Mouse (Mus musculus): ENCODE results near the gene Ecel1. TPM values are rescaled to one million over a fixed set of nuclear protein-coding genes. Genes with fewer than 3 reads are reported as not detected.

The Ecel1 gene
- total RNA-seq, 2 experiments from 2014 or later, result 1.9 to 7.0 TPM

DNA sequence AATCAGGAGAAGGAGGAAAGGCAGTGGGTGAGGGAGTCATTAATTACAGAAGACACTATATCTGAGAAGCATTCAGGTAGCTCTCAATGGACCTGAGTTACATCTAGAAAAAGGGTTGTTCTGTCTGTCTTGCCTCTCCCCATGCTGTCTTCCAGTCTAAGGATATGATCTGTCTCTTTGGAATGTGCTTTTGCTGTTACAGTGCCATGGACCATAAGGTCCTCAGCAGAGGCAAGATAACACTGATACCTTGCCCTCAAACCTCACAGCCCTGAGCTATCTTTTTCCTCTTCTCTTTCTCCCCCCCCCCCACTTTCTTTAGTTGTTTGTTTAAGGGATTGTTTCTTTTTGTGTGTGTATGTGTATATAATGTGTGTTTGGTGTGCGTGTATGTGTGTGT, 41.5 kb downstream of the Ecel1 start:
- intact Hi-C loops (cut with DNase I), result no loop called here
- DNase-seq (ENCODE audit: low spot score in 2 of 2), result no peak

DNA sequence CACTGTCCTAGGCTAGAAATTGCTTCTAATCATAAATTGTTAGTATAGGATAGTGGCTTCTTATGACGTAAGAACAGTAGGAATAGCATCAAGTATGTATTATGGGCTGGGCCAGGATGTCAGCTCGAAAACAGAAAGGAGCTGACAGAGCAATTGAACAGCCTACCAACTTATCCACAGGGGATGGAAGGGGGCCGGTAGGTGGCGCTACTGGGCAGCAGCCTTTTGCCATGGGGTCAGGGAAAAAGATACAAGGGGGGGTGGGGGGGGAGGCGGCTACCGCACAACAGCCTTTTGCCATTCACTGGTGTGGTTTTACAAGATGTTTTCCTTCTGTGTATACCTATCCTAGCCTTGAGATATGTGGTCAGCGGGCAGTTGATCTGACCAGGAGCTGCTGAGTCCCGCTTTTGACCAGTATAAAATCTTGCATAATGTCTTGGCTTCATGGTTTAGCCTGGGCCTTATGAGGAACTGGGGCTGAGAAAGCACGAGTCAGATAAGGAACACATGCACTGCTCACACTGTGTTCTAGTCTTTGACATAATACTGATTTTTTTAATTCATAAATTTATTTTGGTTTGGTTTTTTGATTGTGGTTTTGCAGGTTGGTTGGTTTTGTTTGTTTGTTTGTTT, 44.5 kb downstream of the Ecel1 start:
- peak in 1 of 2 experiments; percentile 20 for DNase-seq (ENCODE audit: low spot score in 2 of 2)
- intact Hi-C loops (cut with DNase I), result no loop called here

DNA sequence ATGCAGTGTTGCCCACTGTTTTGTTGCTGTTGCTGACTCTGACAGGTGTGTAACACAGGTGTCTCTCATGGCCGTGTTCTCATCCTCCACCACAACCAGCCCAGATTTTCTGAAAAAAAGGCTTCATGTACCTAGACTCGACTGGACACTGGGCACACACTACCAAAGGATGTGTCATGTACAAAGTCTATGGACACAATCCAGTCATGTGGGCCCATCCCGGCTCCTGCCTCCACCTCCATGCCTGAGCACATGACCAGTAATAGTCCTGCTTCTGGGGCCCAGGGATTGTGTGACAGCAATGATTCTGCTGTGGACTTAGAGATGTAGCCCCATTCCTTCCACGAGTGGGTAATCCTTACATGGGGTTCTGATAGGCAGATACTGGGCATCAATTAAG, 47.8 kb downstream of the Ecel1 start:
- no peak for DNase-seq (ENCODE audit: low spot score in 2 of 2)
- intact Hi-C loops (cut with DNase I), result no loop called here

DNA sequence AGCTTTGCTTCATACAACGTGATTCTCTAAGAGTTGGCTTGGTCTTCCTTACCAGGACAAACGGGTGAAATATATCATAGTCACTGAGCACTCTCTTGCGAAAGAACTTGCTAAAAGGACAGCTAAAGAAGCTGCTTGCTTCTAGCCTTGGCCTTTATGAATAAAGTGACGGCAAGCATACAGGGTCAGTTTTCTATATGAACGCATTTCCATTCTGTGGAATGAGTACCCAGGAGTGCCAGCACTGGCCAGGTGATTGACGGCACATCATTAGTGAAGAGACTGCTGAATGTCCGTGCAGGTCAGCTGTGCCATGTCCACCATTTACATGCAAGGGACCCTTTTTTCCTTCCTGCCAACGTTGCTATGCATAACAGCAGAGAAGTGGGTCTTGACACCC, 49.8 kb downstream of the Ecel1 start:
- intact Hi-C loops (cut with DNase I), result no loop called here

DNA sequence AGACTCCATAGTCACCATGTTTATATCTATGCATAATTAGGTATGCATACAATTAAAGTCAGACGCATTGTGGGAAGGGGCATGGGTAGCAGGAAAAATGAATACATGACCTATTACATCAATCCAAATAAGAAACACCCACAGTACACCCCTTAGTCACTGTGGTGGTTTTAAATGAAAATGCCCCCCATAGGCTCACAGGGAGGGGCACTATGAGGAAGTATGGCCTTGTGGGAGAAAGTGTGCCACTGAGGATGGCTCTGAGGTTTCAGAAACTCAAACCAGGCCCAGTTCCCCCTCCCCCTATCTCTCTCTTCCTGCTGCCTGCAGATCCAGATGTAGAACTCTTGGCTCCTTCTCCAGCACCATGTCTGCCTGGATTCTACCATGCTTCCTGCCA, 52.4 kb downstream of the Ecel1 start:
- intact Hi-C loops (cut with DNase I), result no loop called here
- DNase-seq (ENCODE audit: low spot score in 2 of 2), result no peak

More for the DNA sequence above, 49.8 kb downstream of the Ecel1 start:
- DNase-seq (ENCODE audit: low spot score in 2 of 2), result no peak

DNA sequence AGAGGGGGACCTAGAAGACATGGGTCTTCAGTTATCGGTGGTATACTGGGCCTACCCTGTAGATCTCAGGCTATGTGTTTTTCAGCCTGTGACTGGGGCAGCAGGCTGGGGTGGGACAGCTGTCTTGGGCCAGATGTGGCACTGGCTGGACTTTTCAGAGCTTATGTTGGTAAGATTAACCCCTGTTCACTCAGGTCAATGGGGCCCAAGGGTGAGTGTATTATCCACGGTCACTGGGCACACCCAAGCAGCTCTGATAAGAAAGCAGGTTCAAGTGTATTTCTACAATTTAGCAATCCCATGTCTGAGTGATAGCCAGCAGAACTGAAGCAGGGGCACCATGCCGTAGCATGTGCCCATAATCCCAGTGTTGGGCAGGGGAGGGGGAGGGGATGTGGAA, 54.2 kb downstream of the Ecel1 start:
- intact Hi-C loops (cut with DNase I), result no loop called here
- no peak for DNase-seq (ENCODE audit: low spot score in 2 of 2)

DNA sequence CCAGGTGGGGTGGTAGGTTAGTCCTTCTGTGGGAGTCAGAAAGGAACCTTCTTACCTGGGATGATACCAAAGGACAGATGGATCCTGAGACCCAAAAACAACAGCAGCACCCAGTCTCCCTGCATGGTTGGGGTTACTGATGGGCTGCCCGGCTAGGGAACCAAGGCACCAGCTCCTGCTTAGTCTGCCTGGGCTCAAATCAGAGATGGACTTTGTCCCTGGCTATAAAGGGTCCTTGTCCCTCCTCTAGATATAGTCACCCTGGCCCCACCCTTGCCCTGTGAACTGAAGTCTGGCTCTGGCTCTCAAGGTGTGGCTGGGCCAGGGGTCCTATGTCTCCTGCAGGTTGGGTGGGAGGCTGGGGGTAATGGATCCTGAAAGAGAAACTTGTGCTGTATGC, 54.9 kb downstream of the Ecel1 start, which contains the start of gene Alpi:
Alpi (minus strand) TSS at position 196 of the 400 bp plus-strand sequence.
- DNase-seq (ENCODE audit: low spot score in 2 of 2), result no peak
- intact Hi-C loops (cut with DNase I), result no loop called here

DNA sequence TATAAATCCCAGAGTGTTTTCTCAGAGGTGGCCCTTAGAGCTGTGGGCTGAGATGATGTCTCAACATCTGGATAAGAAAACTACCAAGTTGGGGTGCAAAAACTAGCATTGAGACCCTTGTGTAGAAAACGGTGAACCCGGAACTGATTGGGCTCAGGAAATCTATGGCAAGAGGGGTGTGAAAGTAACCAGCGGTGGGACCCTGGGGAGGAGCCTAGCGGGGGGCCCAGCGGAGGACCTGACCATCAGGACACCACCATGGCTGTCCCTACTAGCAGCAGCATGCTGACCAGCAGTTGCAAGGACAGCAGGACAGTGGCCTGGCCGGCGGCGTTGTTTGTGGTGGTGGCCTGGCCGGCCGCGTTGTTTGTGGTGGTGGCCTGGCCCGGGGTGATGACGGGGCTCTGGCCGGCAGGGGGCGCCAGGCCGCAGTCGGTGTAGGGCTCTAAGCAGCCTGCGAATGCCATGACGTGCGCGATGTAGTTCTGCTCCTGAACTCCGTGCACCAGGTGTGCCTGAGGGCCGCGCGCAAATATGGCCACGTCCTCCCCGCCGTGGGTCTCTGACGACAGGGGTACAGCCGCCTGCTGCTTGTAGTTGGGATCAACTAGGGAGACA, 57.9 kb downstream of the Ecel1 start:
- peak; percentile 14 to 35 for DNase-seq (ENCODE audit: low spot score in 2 of 2)
- intact Hi-C loops (cut with DNase I), result no loop called here

Other genes with a start within 250 kb of the Ecel1 start
- gene Alppl2, start 66.6 kb downstream of the Ecel1 start, total RNA-seq (2021), result not detected
- gene Alpi, start 54.9 kb downstream of the Ecel1 start, total RNA-seq (2021), result not detected
- not detected for gene Akp3, start 31.5 kb downstream of the Ecel1 start, total RNA-seq (2021)
- 1 to 10 TPM; 8.0 to 10.0 TPM for gene Prss56, start 26.8 kb upstream of the Ecel1 start, total RNA-seq (2021)
- not detected for gene Chrnd, start 34.1 kb upstream of the Ecel1 start, total RNA-seq (2021)
- gene Chrng, start 48.1 kb upstream of the Ecel1 start, total RNA-seq (2021), result not detected
- gene Eif4e2, start 57.4 kb upstream of the Ecel1 start, total RNA-seq (2021), result 10 to 100 TPM; 72.7 to 75.0 TPM
- gene Efhd1, start 107.8 kb upstream of the Ecel1 start, total RNA-seq (2021), result 1 to 10 TPM; 4.8 to 6.3 TPM
- 10 to 100 TPM; 81.0 to 82.5 TPM for gene Gigyf2, start 170.5 kb upstream of the Ecel1 start, total RNA-seq (2021)
- gene Kcnj13, start 238.2 kb upstream of the Ecel1 start, total RNA-seq (2021), result 1 to 10 TPM; 3.3 to 4.5 TPM